Comparison of ENCODE assay signal across 9 mouse cellular contexts in genomic region chr4:141767353-141768036, GRCm38 (mm10). TPM values are rescaled to one million over a fixed set of nuclear protein-coding genes. Genes with fewer than 3 reads are reported as not detected.
DNase-seq lines count a peak whose midpoint lies in the region; ATAC-seq and TF ChIP-seq lines count a peak whose summit lies in the region.
"Had no signal": no experiment of that assay in that cellular context is flagged by ENCODE, and none has a peak within 500 bp of the region (broad histone marks: within the 10 kb centered on the region; RNA-seq: fewer than 3 reads in every experiment).

No protein-coding gene starts in this region.

- DNase-seq in layer of hippocampus, adult 2 months (ENCODE audit: low spot score in 2 of 2) = peak in 1 of 2 experiments; percentile 46
- DNase-seq in layer of hippocampus, postnatal 25 days (ENCODE audit: extremely low spot score in 1 of 2, low spot score in 1 of 2) = no peak
- DNase-seq in c-Kit-negative CD71-positive TER-119-positive erythroid progenitor cells, embryonic 14.5 days (ENCODE audit: low read depth, low spot score) = peak; percentile 62
- DNase-seq in gonadal fat pad, adult 2 months (ENCODE audit: low read depth) = peak; percentile 54
- peak; percentile 29 to 42 for DNase-seq in layer of hippocampus, postnatal 14 days (ENCODE audit: low spot score in 2 of 2)
- peak; percentile 65 for DNase-seq in midbrain, postnatal 0 days (ENCODE audit: low spot score)
- DNase-seq in frontal cortex, postnatal 14 days (ENCODE audit: low spot score in 2 of 2) = no peak
- no peak for DNase-seq in T-cell, adult 2 months (ENCODE audit: low spot score)

- no peak overlapping the region for H3K9ac ChIP-seq in midbrain, postnatal 0 days (replicated peaks; ENCODE audit: low read length, poor library complexity, severe bottlenecking)
- H3K9ac ChIP-seq: neural tube, embryonic 12.5 days had no signal

- no peak overlapping the region for H3K4me2 ChIP-seq in midbrain, postnatal 0 days (ENCODE audit: low read depth, low read length, poor library complexity, severe bottlenecking)
- H3K4me2 ChIP-seq: neural tube, embryonic 12.5 days had no signal

- WGBS in midbrain, postnatal 0 days = 78% methylated on average over 19 of the region's 19 CpGs

- H3K27ac ChIP-seq in layer of hippocampus, adult 2 months = peak overlapping the region; percentile 81
- H3K27ac ChIP-seq in midbrain, postnatal 0 days (ENCODE audit: low read depth, low read length) = 0 out of 2 replicates have a peak overlapping the region, but pooled peaks have one; percentile 39
- H3K27ac ChIP-seq: neural tube, embryonic 12.5 days had no signal

- no peaks in the 10 kb centered on the region for H3K27me3 ChIP-seq in midbrain, postnatal 0 days (ENCODE audit: insufficient read depth, low read length)
- H3K27me3 ChIP-seq: neural tube, embryonic 12.5 days had no signal

- no peak overlapping the region for H3K4me3 ChIP-seq in layer of hippocampus, adult 2 months
- no peak overlapping the region for H3K4me3 ChIP-seq in midbrain, postnatal 0 days (ENCODE audit: low read depth, low read length)
- H3K4me3 ChIP-seq: neural tube, embryonic 12.5 days had no signal

- no peaks in the 10 kb centered on the region for H3K9me3 ChIP-seq in midbrain, postnatal 0 days (ENCODE audit: low read length)
- H3K9me3 ChIP-seq: neural tube, embryonic 12.5 days had no signal

- peaks cover 74% of the 10 kb centered on the region for H3K36me3 ChIP-seq in midbrain, postnatal 0 days (ENCODE audit: insufficient read depth, low read length)

- TF ChIP-seq CTCF in layer of hippocampus, adult 2 months (conservative IDR thresholded peaks at IDR 0.05) = no peak
- TF ChIP-seq CTCF in midbrain, postnatal 0 days (IDR thresholded peaks at IDR 0.05) = no peak

- no peaks in the 10 kb centered on the region for H3K4me1 ChIP-seq in midbrain, postnatal 0 days (ENCODE audit: insufficient read depth, low read length)
- H3K4me1 ChIP-seq: neural tube, embryonic 12.5 days had no signal

- no peak for ATAC-seq in midbrain, postnatal 0 days (ENCODE audit: low FRiP score)

RNA-seq across cellular contexts. Expression of gene Agmat, which starts 21.0 kb away (rescaled TPM):
- not detected for total RNA-seq in layer of hippocampus, adult 2 months (2021)
- not detected for total RNA-seq in layer of hippocampus, postnatal 25 days (2021)
- polyA plus RNA-seq in gonadal fat pad, adult 2 months (2012; rRNA removed) = 0.24 and 0.38 TPM in 2 replicates
- not detected for total RNA-seq in layer of hippocampus, postnatal 14 days (2021)
- not detected in 2 replicates for total RNA-seq in midbrain, postnatal 0 days (2014; rRNA removed)
- polyA plus RNA-seq in midbrain, postnatal 0 days (2015; fragmentation: Nextera tagmentation; extraction: Ambion mirVana) = not detected in 2 replicates
- polyA plus RNA-seq: neural tube, embryonic 12.5 days had no signal

RNA-seq across cellular contexts. Expression of gene Dnajc16, which starts 23.2 kb away (rescaled TPM):
- total RNA-seq in layer of hippocampus, adult 2 months (2021) = 10 to 100 TPM; 45.3 to 45.4 TPM
- 10 to 100 TPM; 41.5 to 42.0 TPM for total RNA-seq in layer of hippocampus, postnatal 25 days (2021)
- 15.4 and 15.8 TPM in 2 replicates for polyA plus RNA-seq in gonadal fat pad, adult 2 months (2012; rRNA removed)
- total RNA-seq in layer of hippocampus, postnatal 14 days (2021) = 10 to 100 TPM; 29.4 to 33.3 TPM
- 18.2 and 20.5 TPM in 2 replicates for total RNA-seq in midbrain, postnatal 0 days (2014; rRNA removed)
- polyA plus RNA-seq in midbrain, postnatal 0 days (2015; fragmentation: Nextera tagmentation; extraction: Ambion mirVana) = 7.0 and 7.2 TPM in 2 replicates

RNA-seq across cellular contexts. Expression of gene Casp9, which starts 25.9 kb away (rescaled TPM):
- total RNA-seq in layer of hippocampus, adult 2 months (2021) = 10 to 100 TPM; 25.2 to 25.6 TPM
- 10 to 100 TPM; 21.6 to 23.4 TPM for total RNA-seq in layer of hippocampus, postnatal 25 days (2021)
- 29.8 and 31.4 TPM in 2 replicates for polyA plus RNA-seq in gonadal fat pad, adult 2 months (2012; rRNA removed)
- total RNA-seq in layer of hippocampus, postnatal 14 days (2021) = 10 to 100 TPM; 23.1 to 23.3 TPM
- total RNA-seq in midbrain, postnatal 0 days (2014; rRNA removed) = 26.9 and 27.0 TPM in 2 replicates
- 17.6 and 19.7 TPM in 2 replicates for polyA plus RNA-seq in midbrain, postnatal 0 days (2015; fragmentation: Nextera tagmentation; extraction: Ambion mirVana)

RNA-seq across cellular contexts. Expression of gene Ddi2, which starts 44.3 kb away (rescaled TPM):
- total RNA-seq in layer of hippocampus, adult 2 months (2021) = 10 to 100 TPM; 42.8 to 50.1 TPM
- 10 to 100 TPM; 39.7 TPM for total RNA-seq in layer of hippocampus, postnatal 25 days (2021)
- 12.0 and 16.3 TPM in 2 replicates for polyA plus RNA-seq in gonadal fat pad, adult 2 months (2012; rRNA removed)
- 10 to 100 TPM; 29.4 to 34.0 TPM for total RNA-seq in layer of hippocampus, postnatal 14 days (2021)
- total RNA-seq in midbrain, postnatal 0 days (2014; rRNA removed) = 21.7 and 25.7 TPM in 2 replicates
- polyA plus RNA-seq in midbrain, postnatal 0 days (2015; fragmentation: Nextera tagmentation; extraction: Ambion mirVana) = 8.9 and 9.2 TPM in 2 replicates

RNA-seq across cellular contexts. Expression of gene Cela2a, which starts 58.5 kb away (rescaled TPM):
- not detected for total RNA-seq in layer of hippocampus, adult 2 months (2021)
- not detected for total RNA-seq in layer of hippocampus, postnatal 25 days (2021)
- polyA plus RNA-seq in gonadal fat pad, adult 2 months (2012; rRNA removed) = 2.4 and 16.3 TPM in 2 replicates
- total RNA-seq in layer of hippocampus, postnatal 14 days (2021) = not detected
- not detected in 2 replicates for total RNA-seq in midbrain, postnatal 0 days (2014; rRNA removed)
- not detected in 2 replicates for polyA plus RNA-seq in midbrain, postnatal 0 days (2015; fragmentation: Nextera tagmentation; extraction: Ambion mirVana)
- polyA plus RNA-seq: neural tube, embryonic 12.5 days had no signal

Comparison
In these comparisons a context has a peak if more than half of its experiments do, and no peak if none do; other contexts are left out.
1. DNase-seq: peak in c-Kit-negative CD71-positive TER-119-positive erythroid progenitor cells, embryonic 14.5 days (single experiment), gonadal fat pad, adult 2 months (single experiment), layer of hippocampus, postnatal 14 days (2 of 2) and midbrain, postnatal 0 days (single experiment); none in layer of hippocampus, postnatal 25 days (0 of 2), frontal cortex, postnatal 14 days (0 of 2) and T-cell, adult 2 months (single experiment).